Mouse (Mus musculus) hindbrain, embryonic 16.5 days (tissue): ENCODE measurements around the gene Il2ra. TPM values are rescaled to one million over a fixed set of nuclear protein-coding genes. Genes with fewer than 3 reads are reported as not detected.
A peak's percentile ranks its signal among the peaks of the same experiment; 100 is the strongest.

ENCODE experiments used
- ATAC-seq: fragments of 200-750 bp; cut with Nextera tagmentation; 2 replicates; pipeline ENCODE4 v1.8.0; 2017; ENCODE audit warnings: moderate TSS enrichment, moderate library complexity
- H3K27ac ChIP-seq: fragments of 300-500 bp; sonication (generic); 2 replicates; pipeline ENCODE4 v1.5.1; 2014; ENCODE audit warnings: low read depth, mild to moderate bottlenecking, control low read depth, low read length, moderate library complexity
- H3K27me3 ChIP-seq: fragments of 300-500 bp; sonication (generic); replicated peaks from 2 replicates; pipeline ENCODE4 v1.6.1; 2014; ENCODE audit warnings: low read length; ENCODE audit not compliant: control insufficient read depth, insufficient read depth
- H3K36me3 ChIP-seq: fragments of 300-500 bp; sonication (generic); 2 replicates; pipeline ENCODE4 v1.6.1; 2014; ENCODE audit warnings: mild to moderate bottlenecking, low read length, moderate library complexity, mixed read lengths; ENCODE audit not compliant: control insufficient read depth, insufficient read depth
- H3K4me1 ChIP-seq: fragments of 300-500 bp; sonication (generic); 2 replicates; pipeline ENCODE4 v1.6.1; 2014; ENCODE audit warnings: low read depth, low read length; ENCODE audit not compliant: control insufficient read depth, insufficient read depth
- H3K4me2 ChIP-seq: fragments of 300-500 bp; sonication (generic); 2 replicates; pipeline ENCODE4 v1.6.1; 2014; ENCODE audit warnings: mild to moderate bottlenecking, low read length, control low read depth, moderate library complexity
- H3K4me3 ChIP-seq: fragments of 300-500 bp; sonication (generic); 2 replicates; pipeline ENCODE4 v1.5.1; 2014; ENCODE audit warnings: mild to moderate bottlenecking, low read length, control low read depth, moderate library complexity
- H3K9ac ChIP-seq: fragments of 300-500 bp; sonication (generic); 2 replicates; pipeline ENCODE4 v1.6.1; 2014; ENCODE audit warnings: low read depth, mild to moderate bottlenecking, control low read depth, low read length, moderate library complexity
- H3K9me3 ChIP-seq: fragments of 300-500 bp; sonication (generic); 2 replicates; pipeline ENCODE4 v1.6.1; 2014; ENCODE audit warnings: mild to moderate bottlenecking, low read length, moderate library complexity; ENCODE audit not compliant: control insufficient read depth
- WGBS: fragments of 180-500 bp; shearing (Covaris S2); extraction: QIAGEN DNeasy Blood & Tissue Kit; methylation state at CpG from one replicate; pipeline ENCODE4 v1.1.7; 2014; 5-methylcytosine and 5-hydroxymethylcytosine counted together
- polyA plus RNA-seq: library from polyadenylated mRNA; unstranded; fragments of >200 nt; fragmentation: Nextera tagmentation; extraction: Ambion mirVana; gene quantifications from 2 replicates; pipeline ENCODE4 v1.2.1, GENCODE M21; 2015

Il2ra gene
- polyA plus RNA-seq, 1 experiment from 2014 or later = 0.08 TPM

DNA sequence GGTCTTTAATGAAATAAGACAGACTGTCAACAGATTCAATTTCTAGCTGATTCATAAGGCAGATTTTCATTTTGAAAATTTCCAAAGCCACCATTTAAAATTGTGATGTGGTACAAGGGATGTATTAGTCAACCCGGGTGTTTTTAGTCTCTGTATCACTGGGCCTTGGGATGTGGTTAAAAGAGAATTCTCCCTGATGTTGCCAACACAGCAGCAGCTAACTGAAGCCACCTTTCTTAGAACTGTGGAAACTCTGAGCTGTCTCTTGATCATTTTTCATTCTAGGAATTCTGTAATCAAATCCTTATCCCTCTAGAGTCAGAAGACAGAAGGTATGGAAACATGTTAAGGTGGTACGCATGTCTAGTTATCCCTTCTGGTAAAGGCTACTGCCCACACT lies 2.7 kb downstream of the Il2ra start:
- H3K4me2 ChIP-seq = no peak overlapping the region
- no peaks in the 10 kb centered on the region for H3K27me3 ChIP-seq
- ATAC-seq = no peak
- no peak overlapping the region for H3K4me3 ChIP-seq
- H3K9ac ChIP-seq = no peak overlapping the region
- no peaks in the 10 kb centered on the region for H3K36me3 ChIP-seq
- no peaks in the 10 kb centered on the region for H3K9me3 ChIP-seq
- 91% methylated on average over 2 of the region's 2 CpGs for WGBS
- H3K4me1 ChIP-seq = no peaks in the 10 kb centered on the region
- H3K27ac ChIP-seq = no peak overlapping the region

DNA sequence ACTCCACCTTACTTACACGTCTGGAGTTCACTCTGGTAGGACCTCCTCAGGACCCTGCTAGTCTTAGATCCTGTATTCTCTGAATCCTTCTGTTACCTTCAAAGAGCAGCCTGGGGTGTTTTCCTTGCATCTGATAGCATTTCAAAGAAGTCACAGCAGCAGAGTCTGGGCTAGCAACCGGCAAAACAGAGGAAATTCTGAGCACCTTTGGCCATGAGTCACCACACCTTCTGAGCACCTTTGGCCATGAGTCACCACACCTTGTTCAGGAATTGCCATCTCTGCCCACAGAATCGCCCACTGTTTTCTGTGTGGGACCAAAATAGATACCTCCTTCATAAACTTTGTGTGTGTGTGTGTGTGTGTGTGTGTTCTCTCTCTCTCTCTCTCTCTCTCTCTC lies 8.9 kb downstream of the Il2ra start:
- Histone ChIP-seq H3K9me3 (no peaks in the 10 kb centered on the region), H3K4me2 (no peak overlapping the region), H3K27ac (no peak overlapping the region), H3K4me1 (no peaks in the 10 kb centered on the region), H3K36me3 (no peaks in the 10 kb centered on the region), H3K4me3 (no peak overlapping the region), H3K9ac (no peak overlapping the region), H3K27me3 (no peaks in the 10 kb centered on the region)
- WGBS = 67% methylated on average over 3 of the region's 3 CpGs
- ATAC-seq = no peak

DNA sequence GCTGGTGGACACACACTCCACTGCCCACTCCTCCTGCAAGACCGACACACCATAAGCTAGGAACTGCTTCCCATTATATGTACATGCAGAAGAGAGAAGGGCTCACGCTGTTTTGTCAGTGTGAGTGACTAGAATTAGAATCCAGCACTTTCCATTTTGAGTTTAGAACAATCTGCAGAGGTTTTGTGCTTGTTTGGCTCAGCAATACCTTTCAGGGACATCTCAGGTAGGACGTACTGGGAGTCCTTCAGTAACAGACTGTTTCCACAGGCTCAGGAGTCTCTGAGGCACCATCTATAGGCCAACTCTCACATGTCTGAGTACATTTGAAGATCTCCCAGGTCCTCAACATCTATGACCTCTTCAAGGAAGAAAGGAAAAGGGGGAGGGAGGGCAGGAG lies 9.6 kb downstream of the Il2ra start:
- no peak overlapping the region for H3K9ac ChIP-seq
- no peaks in the 10 kb centered on the region for H3K36me3 ChIP-seq
- no peaks in the 10 kb centered on the region for H3K4me1 ChIP-seq
- no peaks in the 10 kb centered on the region for H3K9me3 ChIP-seq
- ATAC-seq = no peak
- H3K27ac ChIP-seq = no peak overlapping the region
- no peaks in the 10 kb centered on the region for H3K27me3 ChIP-seq
- no peak overlapping the region for H3K4me3 ChIP-seq
- 87% methylated on average over 3 of the region's 3 CpGs for WGBS
- H3K4me2 ChIP-seq = no peak overlapping the region

DNA sequence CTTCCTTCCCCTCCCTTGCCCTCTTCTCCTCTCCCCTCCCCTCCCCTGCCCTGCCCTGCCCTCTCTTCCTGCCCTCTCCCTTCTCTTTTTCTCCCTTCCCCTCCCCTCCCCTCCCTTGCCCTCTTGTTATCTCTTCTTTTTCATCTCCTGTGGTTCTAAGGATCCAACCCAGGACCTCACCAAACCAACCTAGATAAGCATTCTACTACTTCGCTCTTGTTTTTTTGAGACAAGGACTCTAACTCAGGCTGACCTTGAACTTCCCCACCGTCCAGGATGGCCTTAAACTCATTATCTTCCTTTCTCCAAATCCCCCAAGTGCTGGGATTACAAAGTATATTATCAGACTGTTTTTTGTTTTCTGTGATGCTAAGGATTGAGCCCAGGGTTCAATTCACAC lies 10.2 kb downstream of the Il2ra start:
- no peak for ATAC-seq
- no peaks in the 10 kb centered on the region for H3K4me1 ChIP-seq

DNA sequence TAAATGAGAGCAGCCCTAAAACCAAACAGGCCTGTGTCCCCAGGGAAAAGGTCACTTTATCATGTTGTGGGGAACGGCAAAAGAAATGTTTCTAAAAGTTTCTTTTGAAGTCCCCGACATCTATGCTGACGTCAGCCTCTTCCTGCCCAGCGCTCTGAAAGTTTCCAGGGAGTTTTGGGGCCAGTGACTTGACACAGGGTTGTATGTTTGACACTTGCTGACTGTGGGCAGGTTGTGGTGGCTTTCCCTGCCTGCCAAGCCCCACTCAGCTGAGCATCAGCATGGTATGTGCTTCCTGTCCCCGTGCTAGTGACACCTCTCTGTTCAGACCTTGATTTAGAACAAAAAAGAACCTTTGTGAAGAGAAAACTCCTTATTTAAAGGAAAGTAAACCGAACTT lies 10.7 kb downstream of the Il2ra start:
- no peak overlapping the region for H3K4me3 ChIP-seq
- H3K4me1 ChIP-seq = no peaks in the 10 kb centered on the region
- H3K27ac ChIP-seq = no peak overlapping the region
- no peaks in the 10 kb centered on the region for H3K36me3 ChIP-seq
- no peaks in the 10 kb centered on the region for H3K9me3 ChIP-seq
- no peak overlapping the region for H3K4me2 ChIP-seq
- no peaks in the 10 kb centered on the region for H3K27me3 ChIP-seq
- no peak for ATAC-seq
- H3K9ac ChIP-seq = no peak overlapping the region
- 67% methylated on average over 6 of the region's 6 CpGs for WGBS

More for the DNA sequence above, 10.2 kb downstream of the Il2ra start:
- no peak overlapping the region for H3K4me3 ChIP-seq
- no peaks in the 10 kb centered on the region for H3K9me3 ChIP-seq
- H3K27me3 ChIP-seq = no peaks in the 10 kb centered on the region
- 79% methylated on average over 2 of the region's 2 CpGs for WGBS
- no peak overlapping the region for H3K4me2 ChIP-seq
- no peak overlapping the region for H3K27ac ChIP-seq
- no peak overlapping the region for H3K9ac ChIP-seq
- H3K36me3 ChIP-seq = no peaks in the 10 kb centered on the region

DNA sequence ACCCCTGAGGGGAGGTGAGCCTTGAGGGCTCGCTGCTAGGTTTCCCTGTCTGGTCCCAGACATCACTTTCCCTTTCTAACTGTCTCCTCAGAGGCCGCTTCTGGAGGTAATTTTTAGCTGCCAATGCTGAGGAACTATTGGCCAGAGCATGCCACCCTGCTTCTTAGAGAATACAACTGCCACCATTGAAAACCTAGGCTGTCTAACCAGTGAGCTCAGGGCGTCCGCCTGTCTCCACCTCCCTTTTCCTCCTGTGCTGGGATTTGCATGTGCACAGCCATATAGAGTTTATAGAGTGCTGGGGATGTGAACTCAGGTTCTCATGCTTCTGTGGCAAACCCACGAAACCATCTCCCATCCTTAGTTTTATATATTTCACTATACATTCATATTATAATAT lies 11.2 kb downstream of the Il2ra start:
- no peak for ATAC-seq
- Histone ChIP-seq H3K27me3 (no peaks in the 10 kb centered on the region), H3K9me3 (no peaks in the 10 kb centered on the region), H3K4me3 (no peak overlapping the region), H3K27ac (no peak overlapping the region), H3K36me3 (no peaks in the 10 kb centered on the region), H3K9ac (no peak overlapping the region), H3K4me2 (no peak overlapping the region), H3K4me1 (no peaks in the 10 kb centered on the region)
- WGBS = 64% methylated on average over 5 of the region's 5 CpGs

DNA sequence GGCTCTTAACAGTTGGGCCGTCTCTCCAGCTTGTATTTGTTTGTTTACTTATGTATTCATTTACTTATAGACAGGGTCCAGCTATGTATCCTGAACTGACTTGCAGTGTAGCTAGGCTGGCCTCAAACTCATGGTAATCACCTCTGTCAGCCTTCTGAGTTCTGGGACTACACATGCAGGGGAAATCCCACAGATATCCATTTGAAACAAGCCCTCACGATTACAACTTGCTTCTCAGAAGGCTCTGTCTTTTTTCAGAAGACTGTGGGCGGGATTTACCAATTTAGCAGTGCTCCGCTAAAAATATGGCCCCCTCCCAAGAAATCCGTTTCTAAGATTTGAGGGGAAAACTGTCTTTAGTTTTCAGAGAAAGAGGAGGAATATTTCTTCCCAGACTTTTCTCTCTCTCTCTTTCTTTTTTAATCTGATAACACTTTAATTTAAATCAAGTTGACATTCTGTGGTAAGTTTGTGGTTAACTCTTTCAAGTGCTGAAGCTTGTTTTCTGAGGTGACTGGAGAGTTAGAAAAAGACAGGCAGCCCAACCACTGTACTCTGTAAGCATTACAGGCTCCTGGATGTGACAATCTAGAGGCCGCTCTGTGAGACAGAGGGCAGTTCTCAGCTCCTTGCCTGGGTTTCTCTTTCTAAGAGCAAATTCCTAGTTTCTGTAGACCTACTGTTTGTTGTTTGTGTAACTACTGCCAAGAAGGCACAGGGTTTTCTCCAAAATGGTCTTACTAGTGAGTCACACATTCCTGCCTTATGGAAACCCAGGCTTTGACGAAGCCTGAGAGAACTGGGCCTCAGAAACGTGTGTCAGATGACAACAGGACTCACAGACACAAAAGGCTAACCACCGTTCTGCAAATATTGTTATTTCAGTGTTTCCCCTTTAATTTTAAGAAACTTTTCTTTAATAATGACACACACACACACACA lies 12.7 kb downstream of the Il2ra start:
- Histone ChIP-seq H3K9ac (no peak overlapping the region), H3K9me3 (no peaks in the 10 kb centered on the region), H3K27me3 (no peaks in the 10 kb centered on the region), H3K4me3 (no peak overlapping the region), H3K36me3 (no peaks in the 10 kb centered on the region), H3K4me2 (no peak overlapping the region), H3K4me1 (no peaks in the 10 kb centered on the region), H3K27ac (no peak overlapping the region)
- ATAC-seq = no peak
- 76% methylated on average over 9 of the region's 9 CpGs for whole genome bisulfite sequencing

DNA sequence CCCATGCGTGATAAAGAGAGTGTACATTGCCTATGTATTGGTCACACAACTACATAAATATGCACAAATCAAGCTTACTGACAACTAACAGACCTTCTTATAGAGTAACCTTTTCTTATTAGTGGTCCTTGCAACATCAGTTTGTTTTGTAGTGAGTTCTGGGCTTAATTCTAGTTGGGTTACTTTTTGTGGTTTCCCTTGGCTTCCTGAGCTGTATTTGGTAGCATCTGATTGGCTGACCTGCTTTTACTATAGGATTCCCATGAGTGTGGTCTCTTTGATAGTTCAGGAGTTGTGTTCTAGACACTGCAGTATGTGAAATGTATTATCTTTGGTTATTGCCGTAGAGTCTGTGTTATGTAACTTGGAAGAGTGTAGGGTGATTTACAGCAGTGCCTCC lies 15.0 kb downstream of the Il2ra start:
- Histone ChIP-seq H3K36me3 (no peaks in the 10 kb centered on the region), H3K27me3 (no peaks in the 10 kb centered on the region), H3K4me1 (no peaks in the 10 kb centered on the region), H3K4me3 (no peak overlapping the region), H3K9ac (no peak overlapping the region), H3K27ac (no peak overlapping the region), H3K9me3 (no peaks in the 10 kb centered on the region), H3K4me2 (no peak overlapping the region)
- 90% methylated on average over 2 of the region's 2 CpGs for WGBS
- no peak for ATAC-seq

DNA sequence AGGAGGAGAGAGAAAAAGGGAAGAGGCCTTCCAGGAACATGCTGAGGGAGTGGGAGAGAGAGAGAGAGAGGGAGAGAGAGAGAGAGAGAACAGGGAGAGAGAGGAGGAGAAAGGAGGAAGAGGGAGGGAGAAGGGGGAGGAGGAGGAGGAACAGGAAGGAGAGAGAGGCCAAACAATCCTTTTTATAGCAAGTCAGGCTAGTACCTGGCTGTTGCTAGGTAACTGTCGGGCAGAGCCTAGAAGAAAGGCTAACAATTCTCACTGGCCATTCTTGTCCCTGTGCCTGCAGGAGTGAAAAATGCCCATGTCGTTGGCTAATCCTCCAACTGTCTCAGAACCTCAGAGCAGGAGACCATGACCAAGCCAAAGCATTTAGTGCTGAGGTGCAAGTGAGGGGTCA lies 16.7 kb downstream of the Il2ra start:
- 24% methylated on average over 2 of the region's 2 CpGs for WGBS
- Histone ChIP-seq H3K4me2 (no peak overlapping the region), H3K27ac (no peak overlapping the region), H3K4me1 (no peaks in the 10 kb centered on the region), H3K36me3 (no peaks in the 10 kb centered on the region), H3K9ac (no peak overlapping the region), H3K4me3 (no peak overlapping the region), H3K9me3 (no peaks in the 10 kb centered on the region), H3K27me3 (no peaks in the 10 kb centered on the region)
- ATAC-seq = peak; percentile 74
